Mouse (Mus musculus) frontal cortex, postnatal 10 days (tissue): ENCODE measurements around the gene Maml3.

Source experiments
- DNase-seq, 2 experiments: peaks; one replicate each; pipeline ENCODE4 v3.0.0; 2022; ENCODE audit warnings: low spot score in 2 of 2, mixed read lengths in 1 of 2

Maml3 gene

GRCm38 (mm10) chr3:51744339-51744759 is 360.5 kb downstream of the Maml3 start:
- DNase-seq: no peak

GRCm38 (mm10) chr3:51742405-51742804 is 362.5 kb downstream of the Maml3 start:
- DNase-seq: no peak

- no peak for DNase-seq
Measured at GRCm38 (mm10) chr3:51741824-51742223, 363.1 kb downstream of the Maml3 start.

- DNase-seq: no peak
Measured at GRCm38 (mm10) chr3:51739835-51740112, 365.1 kb downstream of the Maml3 start.

- DNase-seq: no peak
Measured at GRCm38 (mm10) chr3:51739049-51739834, 365.6 kb downstream of the Maml3 start.

- no peak for DNase-seq
Measured at GRCm38 (mm10) chr3:51733685-51734084, 371.2 kb downstream of the Maml3 start.

- no peak for DNase-seq
Measured at GRCm38 (mm10) chr3:51731949-51732636, 372.8 kb downstream of the Maml3 start.

GRCm38 (mm10) chr3:51730662-51731061 is 374.2 kb downstream of the Maml3 start:
- DNase-seq: no peak

GRCm38 (mm10) chr3:51729109-51729918 is 375.6 kb downstream of the Maml3 start:
- no peak for DNase-seq

GRCm38 (mm10) chr3:51728456-51728855 is 376.4 kb downstream of the Maml3 start:
- DNase-seq: no peak

- DNase-seq: peak in 1 of 2 experiments; percentile 20
Measured at GRCm38 (mm10) chr3:51727968-51728367, 376.9 kb downstream of the Maml3 start.

GRCm38 (mm10) chr3:51727487-51727886 is 377.4 kb downstream of the Maml3 start:
- no peak for DNase-seq

GRCm38 (mm10) chr3:51726257-51726656 is 378.6 kb downstream of the Maml3 start:
- no peak for DNase-seq

- no peak for DNase-seq
Measured at GRCm38 (mm10) chr3:51719982-51720381, 384.9 kb downstream of the Maml3 start.

- no peak for DNase-seq
Measured at GRCm38 (mm10) chr3:51719373-51719772, 385.5 kb downstream of the Maml3 start.

GRCm38 (mm10) chr3:51717909-51718308 is 387.0 kb downstream of the Maml3 start:
- DNase-seq: no peak

- no peak for DNase-seq
Measured at GRCm38 (mm10) chr3:51717455-51717854, 387.4 kb downstream of the Maml3 start.

GRCm38 (mm10) chr3:51714469-51714868 is 390.4 kb downstream of the Maml3 start:
- no peak for DNase-seq

- DNase-seq: no peak
Measured at GRCm38 (mm10) chr3:51713233-51713632, 391.6 kb downstream of the Maml3 start.

GRCm38 (mm10) chr3:51712382-51712781 is 392.5 kb downstream of the Maml3 start:
- no peak for DNase-seq

- peak; percentile 53 to 56 for DNase-seq
Measured at GRCm38 (mm10) chr3:51708746-51709411, 396.0 kb downstream of the Maml3 start.

GRCm38 (mm10) chr3:51708375-51708745 is 396.5 kb downstream of the Maml3 start:
- no peak for DNase-seq
